Mouse (Mus musculus) lung, postnatal 4 days (tissue): ENCODE data around the gene Mrps2.
"Not testable (repeated sequence)": the region's sequence is repeated elsewhere in the genome, so short reads cannot be mapped to it uniquely, and the experiment has no call there.

ENCODE experiments used
- DNase-seq, 2 experiments: peaks; one replicate each; pipeline ENCODE4 v3.0.0; 2021

Gene Mrps2

DNA sequence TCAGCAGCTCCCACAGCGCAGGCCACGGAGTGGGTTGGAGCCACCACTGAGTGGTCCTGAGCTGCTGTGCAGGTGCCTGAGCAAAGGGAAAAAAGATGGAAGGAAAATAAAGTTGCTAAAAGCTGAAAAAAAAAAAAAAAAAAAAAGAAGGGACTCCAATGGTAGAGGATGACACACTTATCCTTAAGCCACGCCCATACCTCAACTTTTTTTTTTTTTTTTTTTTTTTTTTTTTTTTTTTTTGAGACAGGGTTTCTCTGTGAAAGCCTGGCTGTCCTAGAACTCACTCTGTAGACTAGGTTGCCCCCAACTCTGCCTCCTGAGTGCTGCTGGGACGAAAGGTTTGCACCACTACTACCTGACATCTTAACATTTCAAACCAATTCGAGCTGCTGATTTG, 10.1 kb downstream of the Mrps2 start:
- not testable (repeated sequence) for DNase-seq

DNA sequence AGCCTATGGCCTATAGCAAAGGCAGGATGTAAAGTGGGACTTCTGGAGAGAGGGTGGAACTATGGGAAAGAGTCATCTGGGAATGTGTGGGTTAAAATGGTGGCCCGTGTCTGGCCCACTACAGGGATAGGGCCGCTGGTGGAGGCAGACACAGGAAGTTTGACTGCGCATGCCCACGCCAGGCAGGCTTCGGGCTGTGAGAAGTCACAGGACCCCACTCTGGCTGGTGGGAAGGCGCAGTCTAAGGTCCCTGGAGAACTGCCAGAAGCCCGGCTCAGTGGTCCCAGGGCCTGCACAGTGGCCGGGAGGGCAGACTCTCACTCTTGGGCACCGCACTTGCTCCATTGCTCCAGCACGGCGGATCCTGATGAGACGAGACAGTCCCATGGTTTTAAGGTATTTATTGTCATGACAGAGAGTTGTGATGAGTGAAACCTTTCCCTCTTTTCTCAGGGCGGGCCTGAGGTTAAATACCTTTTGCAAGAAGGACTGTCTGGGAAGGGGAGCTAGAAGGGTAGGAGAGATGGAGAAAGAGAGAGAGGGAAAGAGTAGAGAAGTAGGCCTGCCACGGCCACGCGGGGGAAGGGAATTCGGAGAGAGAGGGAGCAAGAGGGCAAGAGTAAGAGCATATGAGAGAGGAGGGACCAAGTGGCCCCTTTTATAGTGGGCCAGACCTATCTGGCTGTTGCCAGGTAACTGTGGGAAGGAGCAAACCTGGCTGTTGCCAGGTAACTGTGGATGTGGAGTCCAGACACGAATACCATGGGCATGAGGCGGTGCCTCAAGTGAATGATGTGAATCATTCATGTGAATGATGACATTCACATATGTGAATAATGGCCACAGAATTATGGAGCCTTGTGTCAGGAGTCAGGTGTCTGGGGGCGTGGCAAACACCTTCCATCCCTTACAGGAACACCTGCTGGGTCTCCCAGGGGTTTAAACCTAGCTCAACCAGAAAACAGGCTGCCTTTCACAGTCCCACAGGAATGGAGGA, 11.6 kb downstream of the Mrps2 start:
- peak in 1 of 2 experiments; percentile 47 for DNase-seq

DNA sequence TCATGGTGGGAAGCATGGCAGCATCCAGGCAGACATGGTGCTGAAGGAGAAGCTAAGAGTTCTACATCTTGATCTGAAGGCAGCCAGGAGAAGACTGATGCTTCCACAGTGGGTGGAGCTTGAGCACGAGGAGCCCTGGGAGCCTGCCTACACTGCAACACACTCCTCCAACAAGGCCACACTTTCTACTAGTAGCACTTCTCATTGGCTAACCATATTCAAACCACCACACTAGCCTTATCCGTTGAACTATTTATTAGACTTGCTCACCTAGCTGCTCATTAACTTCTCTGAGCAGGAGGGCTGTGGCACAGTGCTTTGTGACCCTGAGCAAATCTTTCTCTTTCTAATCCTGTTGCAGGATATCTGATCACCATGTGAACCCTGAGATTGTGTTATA, 16.0 kb downstream of the Mrps2 start:
- no peak for DNase-seq

- DNase-seq, result no peak
Measured at GRCm38 (mm10) chr2:28494521-28494920, 26.7 kb downstream of the Mrps2 start.

GRCm38 (mm10) chr2:28495207-28495756, 27.4 kb downstream of the Mrps2 start:
- peak in 1 of 2 experiments; percentile 60 for DNase-seq

GRCm38 (mm10) chr2:28495801-28496595, 28.1 kb downstream of the Mrps2 start:
- peak in 1 of 2 experiments; percentile 3 for DNase-seq

DNA sequence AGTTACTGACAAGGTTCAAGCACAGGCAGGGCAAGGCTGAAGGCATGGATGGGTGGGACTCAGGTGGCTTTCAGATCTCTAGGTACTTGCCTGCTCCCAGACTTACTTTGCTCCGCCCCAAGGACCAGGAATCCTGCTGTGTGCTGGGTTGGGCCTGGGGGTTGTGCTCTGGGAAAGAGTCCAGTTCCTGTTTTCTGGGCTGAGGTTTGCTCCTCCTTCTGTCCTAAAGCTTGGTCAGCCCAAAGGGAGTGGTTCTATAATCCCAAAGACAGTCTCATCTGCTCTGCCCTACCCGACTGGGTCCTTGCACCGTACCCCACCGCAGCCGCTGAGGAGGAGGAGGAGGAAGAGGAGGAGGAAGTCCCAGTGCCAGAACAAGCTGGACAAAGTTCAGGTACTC, 28.8 kb downstream of the Mrps2 start, which contains the start of gene Gbgt1:
Gene Gbgt1, plus strand, starts transcription at position 221 of the 400 bp plus-strand sequence.
- DNase-seq, result peak in 1 of 2 experiments; percentile 31

- DNase-seq, result no peak
Measured at GRCm38 (mm10) chr2:28497561-28497960, 29.7 kb downstream of the Mrps2 start.

GRCm38 (mm10) chr2:28498431-28498830, 30.6 kb downstream of the Mrps2 start:
- no peak for DNase-seq

DNA sequence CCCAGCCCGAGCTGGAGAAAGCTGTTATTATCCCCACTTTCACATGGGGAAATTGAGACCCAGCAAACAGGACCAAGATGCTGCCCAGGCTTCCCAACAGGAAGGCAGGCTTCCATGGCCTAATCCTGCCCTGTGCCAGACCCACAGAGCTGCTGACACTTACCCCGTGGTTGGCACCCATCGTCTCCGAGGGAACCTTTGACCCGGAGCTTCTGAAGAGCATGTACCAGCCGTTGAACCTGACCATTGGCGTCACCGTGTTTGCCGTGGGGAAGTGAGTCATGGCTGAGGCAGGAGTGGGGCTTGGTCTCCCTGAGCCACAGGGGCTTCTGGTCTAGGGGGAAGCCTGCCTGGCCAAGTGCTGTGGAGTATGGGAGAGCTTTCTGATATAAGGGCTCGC, 35.1 kb downstream of the Mrps2 start:
- peak in 1 of 2 experiments; percentile 3 for DNase-seq

DNA sequence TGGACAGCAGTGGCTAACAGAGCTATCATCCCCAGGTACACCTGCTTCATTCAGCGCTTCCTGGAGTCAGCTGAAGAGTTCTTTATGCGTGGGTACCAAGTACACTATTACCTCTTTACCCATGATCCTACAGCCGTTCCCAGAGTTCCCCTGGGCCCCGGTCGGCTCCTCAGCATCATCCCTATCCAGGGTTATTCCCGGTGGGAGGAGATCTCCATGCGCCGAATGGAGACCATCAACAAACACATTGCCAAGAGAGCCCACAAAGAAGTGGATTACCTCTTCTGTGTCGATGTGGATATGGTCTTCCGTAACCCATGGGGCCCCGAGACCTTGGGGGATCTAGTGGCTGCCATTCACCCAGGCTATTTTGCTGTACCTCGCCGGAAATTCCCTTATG, 36.8 kb downstream of the Mrps2 start:
- DNase-seq, result peak in 1 of 2 experiments; percentile 15

DNA sequence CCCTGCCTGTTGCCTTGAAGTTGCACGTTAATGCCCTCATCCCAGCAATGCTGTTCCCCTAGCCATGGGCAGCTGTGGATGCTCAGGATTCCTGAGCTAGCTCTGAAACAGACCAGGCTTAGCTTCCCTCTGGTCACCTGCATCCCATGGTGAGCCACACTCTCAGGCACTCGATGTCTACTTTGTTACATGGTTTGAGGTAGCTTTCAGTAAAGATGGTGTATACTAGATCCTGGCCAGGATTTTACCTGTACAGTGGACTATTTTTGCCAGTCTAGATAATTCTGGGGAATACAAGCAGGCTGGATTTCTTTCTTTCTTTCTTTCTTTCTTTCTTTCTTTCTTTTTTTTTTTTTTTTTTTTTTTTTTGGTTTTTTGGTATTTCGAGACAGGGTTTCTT, 37.9 kb downstream of the Mrps2 start, which contains the start of gene Gm10134:
Gene Gm10134, plus strand, starts transcription at position 301 of the 400 bp plus-strand sequence.
- DNase-seq, result peak; percentile 1 to 9

DNA sequence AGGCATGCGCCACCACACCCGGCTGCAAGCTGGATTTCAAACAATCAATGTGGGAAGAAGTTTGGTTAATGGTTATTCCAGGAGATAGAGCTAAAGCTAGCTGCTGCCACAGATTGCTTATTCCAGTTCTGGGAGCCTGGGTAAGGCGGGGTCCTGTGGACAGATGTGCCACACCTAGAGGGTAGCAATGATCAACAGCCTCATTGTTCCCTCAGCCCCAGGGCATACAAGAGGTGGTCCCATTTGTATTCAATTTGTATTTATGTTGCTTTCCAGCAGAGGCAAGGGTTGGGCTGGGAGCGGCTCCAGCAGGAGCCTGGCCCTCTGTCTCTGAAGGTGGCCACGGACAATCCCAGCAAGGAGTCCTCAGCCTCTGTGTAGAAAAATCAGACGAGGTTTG, 38.4 kb downstream of the Mrps2 start:
- peak; percentile 2 to 15 for DNase-seq

GRCm38 (mm10) chr2:28511600-28511999, 43.7 kb downstream of the Mrps2 start:
- DNase-seq, result not testable (repeated sequence)

DNA sequence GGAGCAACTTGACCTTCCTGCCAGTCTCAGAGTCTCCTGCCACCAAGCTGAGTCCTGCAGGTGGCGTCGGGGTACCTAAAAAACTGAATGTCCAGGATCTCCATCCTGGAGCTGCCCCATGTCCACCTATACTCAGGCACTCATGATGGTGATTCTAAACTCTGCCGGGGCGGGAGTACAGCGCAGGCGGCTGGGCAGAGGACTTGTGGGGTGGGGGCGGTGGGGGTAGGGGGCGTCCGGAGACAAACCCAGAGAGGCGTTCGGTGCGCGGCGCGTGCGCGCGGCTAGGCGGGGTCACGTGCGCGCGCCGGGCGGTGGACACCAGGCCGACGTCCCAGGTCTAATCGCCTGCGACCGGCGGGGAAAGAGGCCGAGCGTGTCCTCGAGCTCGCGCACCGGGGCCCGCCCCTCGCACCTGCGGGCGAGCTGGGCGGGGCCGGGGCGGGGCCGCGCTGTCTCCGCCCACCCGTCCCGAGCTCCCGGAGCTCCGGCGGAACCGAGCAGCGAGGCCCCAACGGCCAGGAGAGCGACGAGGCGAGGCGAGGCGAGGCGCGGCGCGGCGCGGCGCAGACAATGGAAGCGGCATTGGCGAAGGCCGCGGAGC, 45.0 kb downstream of the Mrps2 start, which contains the start of gene Ralgds:
Gene Ralgds, plus strand, starts transcription at position 328 of the 604 bp plus-strand sequence.
- DNase-seq, result peak; percentile 70 to 85

- peak; percentile 32 to 55 for DNase-seq
Measured at GRCm38 (mm10) chr2:28513431-28514370, 45.8 kb downstream of the Mrps2 start.

GRCm38 (mm10) chr2:28514489-28514888, 46.6 kb downstream of the Mrps2 start:
- DNase-seq, result peak; percentile 78 to 89

GRCm38 (mm10) chr2:28517206-28517909, 49.5 kb downstream of the Mrps2 start:
- DNase-seq, result peak; percentile 82 to 88

DNA sequence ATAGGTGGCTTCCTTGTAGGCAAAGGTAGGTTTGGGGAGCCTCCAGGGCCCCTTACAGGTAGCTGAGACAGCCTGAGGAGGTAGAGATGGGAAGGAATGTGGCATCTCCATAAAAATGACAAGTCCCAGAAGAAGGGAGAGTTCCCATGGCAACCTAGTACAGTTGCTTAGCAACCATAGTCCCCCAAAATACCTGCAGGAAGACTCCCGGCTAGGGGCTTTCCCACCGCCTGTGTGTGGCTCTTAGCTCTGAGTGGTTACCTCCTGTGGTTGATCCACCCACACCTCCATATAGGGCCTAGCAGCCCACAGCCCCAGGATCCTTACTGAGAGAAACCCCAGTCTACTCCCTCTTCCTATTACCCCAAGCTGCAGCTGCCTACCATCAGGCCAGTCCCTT, 50.4 kb downstream of the Mrps2 start:
- DNase-seq, result peak in 1 of 2 experiments; percentile 20

- DNase-seq, result no peak
Measured at GRCm38 (mm10) chr2:28520581-28520980, 52.7 kb downstream of the Mrps2 start.
